Mouse (Mus musculus): ENCODE data around the gene Uqcr10.

DNA sequence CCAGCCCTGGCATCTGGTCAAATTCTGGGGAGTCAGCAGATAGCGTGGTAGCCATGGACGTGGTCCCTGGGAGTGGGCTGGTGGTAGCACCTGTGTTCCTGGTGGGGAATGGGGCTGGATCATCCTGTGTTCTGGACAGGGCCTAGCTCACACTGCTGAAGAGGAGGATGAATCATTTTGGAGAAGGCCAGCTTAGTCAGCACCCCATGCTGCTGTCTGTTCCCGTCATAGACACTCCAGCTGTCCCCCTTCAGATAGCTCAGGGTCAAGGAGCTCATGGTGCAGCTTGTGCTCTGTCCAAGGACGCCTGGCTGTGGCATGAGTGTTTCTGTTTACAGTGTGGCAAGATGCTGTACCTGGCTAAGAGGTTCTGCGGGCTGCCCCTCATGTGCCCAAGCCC is 14.4 kb upstream of the Uqcr10 start:
- TF ChIP-seq CTCF (IDR thresholded peaks at IDR 0.05; ENCODE audit: insufficient read depth, low read depth, low read length): no peak
- TF ChIP-seq POLR2A (IDR thresholded peaks at IDR 0.05; ENCODE audit: insufficient read depth, low read depth, low read length): no peak

Measured in olfactory bulb, adult 2 months (tissue).